Mouse (Mus musculus): ENCODE measurements at regions not wholly inside any gene's neighbourhood (a gene's known extent, or its start where the extent isn't known, plus 50 kb on each side); places are given as distances from the start of the nearest gene placed in this dataset.

GRCm38 (mm10) chr15:96845221-96845620 is 145.7 kb upstream of the Slc38a2 start:
- TF ChIP-seq CTCF (IDR thresholded peaks at IDR 0.05; ENCODE audit: borderline replicate concordance, extremely low read depth, insufficient read depth, insufficient read length) (no peak), POLR2A (IDR thresholded peaks at IDR 0.05; ENCODE audit: borderline replicate concordance, extremely low read depth, insufficient read depth, insufficient read length, poor library complexity, severe bottlenecking) (no peak)

Measured in brain, embryonic 14.5 days (tissue).